Mouse (Mus musculus) intestine, postnatal 0 days (tissue): ENCODE measurements at regions not wholly inside any gene's neighbourhood (a gene's known extent, or its start where the extent isn't known, plus 50 kb on each side); places are given as distances from the start of the nearest gene placed in this dataset.

ENCODE experiments used
- ATAC-seq: fragments of 200-750 bp; cut with Nextera tagmentation; 2 replicates; pipeline ENCODE4 v1.8.0; 2017; ENCODE audit warnings: mild to moderate bottlenecking, moderate TSS enrichment, moderate library complexity
- H3K27ac ChIP-seq: fragments of 300-500 bp; sonication (generic); 2 replicates; pipeline ENCODE4 v1.5.1; 2014; ENCODE audit warnings: mild to moderate bottlenecking, low read depth, low read length, moderate library complexity
- H3K27me3 ChIP-seq: fragments of 300-500 bp; sonication (generic); replicated peaks from 2 replicates; pipeline ENCODE4 v1.6.1; 2014; ENCODE audit warnings: low read length, mixed read lengths; ENCODE audit not compliant: control insufficient read depth, insufficient read depth
- H3K36me3 ChIP-seq: fragments of 300-500 bp; sonication (generic); 2 replicates; pipeline ENCODE4 v1.6.1; 2014; ENCODE audit warnings: mild to moderate bottlenecking, moderate library complexity; ENCODE audit not compliant: control insufficient read depth, insufficient read depth
- H3K4me1 ChIP-seq: fragments of 300-500 bp; sonication (generic); replicated peaks from 2 replicates; pipeline ENCODE4 v1.6.1; 2014; ENCODE audit warnings: antibody characterized with exemption, low read length, mixed read lengths; ENCODE audit not compliant: control insufficient read depth, insufficient read depth
- H3K4me2 ChIP-seq: fragments of 300-500 bp; sonication (generic); replicated peaks from 2 replicates; pipeline ENCODE4 v1.6.1; 2014; ENCODE audit warnings: low read depth, mild to moderate bottlenecking, moderate library complexity
- H3K4me3 ChIP-seq: fragments of 300-500 bp; sonication (generic); 2 replicates; pipeline ENCODE4 v1.5.1; 2014; ENCODE audit warnings: low read depth, low read length
- H3K9ac ChIP-seq: fragments of 300-500 bp; sonication (generic); 2 replicates; pipeline ENCODE4 v1.6.1; 2014; ENCODE audit warnings: mild to moderate bottlenecking, low read depth, low read length
- H3K9me3 ChIP-seq: fragments of 300-500 bp; sonication (generic); 2 replicates; pipeline ENCODE4 v1.6.1; 2016; ENCODE audit warnings: mixed run types; ENCODE audit not compliant: control insufficient read depth
- CTCF ChIP-seq: sonication (generic); IDR thresholded peaks from 2 replicates; pipeline ENCODE4 v1.5.1; 2016; ENCODE audit warnings: low read depth, mild to moderate bottlenecking, control low read depth, antibody characterized with exemption, moderate library complexity
- WGBS: fragments of 180-500 bp; shearing (Covaris S2); extraction: QIAGEN DNeasy Blood & Tissue Kit; methylation state at CpG from one replicate; pipeline ENCODE4 v1.1.7; 2014; 5-methylcytosine and 5-hydroxymethylcytosine counted together

DNA sequence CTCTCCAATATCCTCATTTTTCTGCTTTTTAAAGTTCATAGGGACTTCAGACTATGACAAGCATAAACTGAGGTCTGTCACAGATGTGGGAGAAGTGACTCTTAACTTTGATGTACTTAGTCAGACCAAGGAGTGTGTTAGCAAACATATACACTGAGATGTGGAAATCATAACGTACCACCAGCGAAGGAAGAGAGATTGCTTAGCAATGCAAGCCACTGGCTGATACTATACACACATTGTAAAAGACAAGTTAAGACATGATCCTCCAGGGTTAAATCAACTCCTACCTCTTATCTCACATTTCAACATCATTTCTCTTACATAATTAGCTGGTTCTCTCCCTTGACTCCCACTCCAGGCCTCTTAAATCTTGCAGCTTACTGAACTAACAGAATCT is 227.9 kb upstream of the Rarb start:
- WGBS = 48% methylated on average over 2 of the region's 2 CpGs

DNA sequence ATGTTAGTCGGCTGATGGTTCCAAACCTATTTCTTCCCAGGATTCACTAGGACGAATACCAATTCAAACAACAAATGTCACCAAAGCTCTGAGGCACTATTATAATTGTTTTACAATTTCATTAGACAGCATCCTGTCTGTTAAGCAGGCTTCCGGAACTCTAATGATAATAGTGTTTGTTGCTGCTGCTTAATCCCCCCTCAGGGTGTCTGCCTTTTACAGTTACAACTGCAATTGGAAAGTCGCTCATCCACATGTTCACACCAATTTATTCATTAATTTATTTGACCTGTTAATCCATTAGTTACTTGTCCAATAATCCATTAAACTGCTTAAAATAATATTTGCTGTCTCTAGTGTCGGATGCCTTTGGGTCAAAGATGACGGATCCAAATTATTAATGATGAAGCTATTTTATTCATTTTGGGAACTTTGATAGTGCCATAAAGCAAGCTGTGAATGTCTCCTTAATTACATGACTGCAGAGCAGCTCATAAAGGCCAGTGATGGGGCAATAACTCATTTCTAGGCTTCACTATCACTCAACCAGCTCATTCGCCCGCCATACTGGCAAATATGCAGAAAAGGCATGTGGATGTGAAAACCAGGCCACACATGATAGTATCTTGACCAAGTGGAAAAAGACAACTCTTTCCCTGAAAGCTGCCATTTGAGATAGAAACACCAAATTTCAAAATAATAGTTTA is 226.6 kb upstream of the Rarb start:
- Histone ChIP-seq H3K4me1 (no peaks in the 10 kb centered on the region), H3K27ac (no peak overlapping the region), H3K27me3 (no peaks in the 10 kb centered on the region), H3K4me3 (no peak overlapping the region), H3K36me3 (no peaks in the 10 kb centered on the region), H3K4me2 (no peak overlapping the region), H3K9ac (no peak overlapping the region), H3K9me3 (no peaks in the 10 kb centered on the region)
- WGBS = 82% methylated on average over 8 of the region's 8 CpGs
- ATAC-seq = no peak
- TF ChIP-seq CTCF = no peak

More for the DNA sequence above, 227.9 kb upstream of the Rarb start:
- Histone ChIP-seq H3K4me3 (no peak overlapping the region), H3K4me2 (no peak overlapping the region), H3K9me3 (no peaks in the 10 kb centered on the region), H3K27me3 (no peaks in the 10 kb centered on the region), H3K4me1 (no peaks in the 10 kb centered on the region), H3K9ac (no peak overlapping the region), H3K27ac (no peak overlapping the region), H3K36me3 (no peaks in the 10 kb centered on the region)
- ATAC-seq = no peak
- no peak for TF ChIP-seq CTCF

DNA sequence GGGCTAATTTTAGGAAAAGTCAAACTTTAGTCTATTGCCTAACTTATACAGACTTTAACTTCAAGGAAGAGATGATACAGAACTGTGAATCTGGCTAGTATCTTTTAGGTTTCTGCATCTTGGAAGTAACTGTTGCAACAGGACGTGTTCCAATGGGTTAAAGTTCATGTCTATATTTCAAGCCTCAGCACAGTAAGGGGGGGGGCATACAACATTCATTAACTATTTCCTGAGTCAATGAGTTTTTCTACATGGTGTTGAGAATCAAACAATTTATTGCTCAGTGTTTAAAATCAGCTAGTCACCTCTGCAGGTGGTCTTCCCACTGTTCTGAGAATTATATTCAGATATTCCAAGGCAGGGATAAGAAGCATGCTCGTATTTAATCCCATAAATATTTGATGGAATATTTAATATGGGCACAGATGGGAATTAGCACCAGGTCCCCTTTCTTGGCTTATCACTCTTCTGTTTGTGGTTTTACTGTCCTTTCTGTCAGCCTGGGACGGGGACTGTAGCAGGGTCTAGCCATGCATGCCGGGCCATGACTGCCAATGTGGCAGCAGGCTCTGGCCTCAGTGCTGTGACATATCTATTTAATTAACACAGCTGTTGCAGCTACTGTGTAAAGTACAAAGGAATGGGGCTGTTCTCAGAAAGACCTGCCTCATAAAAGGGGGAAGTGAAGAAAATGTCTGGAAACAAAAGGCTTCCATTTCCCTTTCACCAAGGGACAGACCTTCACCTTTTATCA is 201.8 kb upstream of the Rarb start:
- no peak overlapping the region for H3K4me3 ChIP-seq
- H3K4me2 ChIP-seq = no peak overlapping the region
- H3K9me3 ChIP-seq = no peaks in the 10 kb centered on the region
- H3K9ac ChIP-seq = no peak overlapping the region
- 61% methylated on average over 4 of the region's 4 CpGs for WGBS
- no peak for ATAC-seq
- no peaks in the 10 kb centered on the region for H3K4me1 ChIP-seq
- no peak for TF ChIP-seq CTCF
- no peaks in the 10 kb centered on the region for H3K27me3 ChIP-seq
- no peak overlapping the region for H3K27ac ChIP-seq
- no peaks in the 10 kb centered on the region for H3K36me3 ChIP-seq

DNA sequence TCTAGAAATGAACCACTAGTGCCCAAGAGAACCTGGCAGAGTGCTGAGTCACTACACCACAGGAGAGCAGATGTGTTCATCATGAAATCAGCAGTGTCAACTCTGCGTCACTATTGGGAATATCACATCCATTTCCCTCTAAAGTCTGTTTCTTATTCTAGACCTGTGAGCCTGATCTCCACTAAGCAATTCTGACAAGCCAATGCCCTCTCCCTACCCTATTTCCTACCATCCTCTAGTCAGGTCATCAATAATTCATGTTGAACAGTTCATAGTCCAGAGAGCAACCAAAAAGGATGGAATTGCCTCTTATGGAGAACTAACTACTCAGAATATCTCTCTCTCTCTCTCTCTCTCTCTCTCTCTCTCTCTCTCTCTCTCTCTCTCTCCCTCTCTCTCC is 194.0 kb upstream of the Rarb start:
- H3K9me3 ChIP-seq = no peaks in the 10 kb centered on the region
- TF ChIP-seq CTCF = no peak
- H3K36me3 ChIP-seq = no peaks in the 10 kb centered on the region
- H3K9ac ChIP-seq = no peak overlapping the region
- no peak overlapping the region for H3K27ac ChIP-seq
- WGBS = 94% methylated on average over 1 of the region's 1 CpGs
- H3K4me3 ChIP-seq = no peak overlapping the region
- ATAC-seq = no peak
- H3K4me1 ChIP-seq = no peaks in the 10 kb centered on the region
- no peak overlapping the region for H3K4me2 ChIP-seq
- H3K27me3 ChIP-seq = no peaks in the 10 kb centered on the region

DNA sequence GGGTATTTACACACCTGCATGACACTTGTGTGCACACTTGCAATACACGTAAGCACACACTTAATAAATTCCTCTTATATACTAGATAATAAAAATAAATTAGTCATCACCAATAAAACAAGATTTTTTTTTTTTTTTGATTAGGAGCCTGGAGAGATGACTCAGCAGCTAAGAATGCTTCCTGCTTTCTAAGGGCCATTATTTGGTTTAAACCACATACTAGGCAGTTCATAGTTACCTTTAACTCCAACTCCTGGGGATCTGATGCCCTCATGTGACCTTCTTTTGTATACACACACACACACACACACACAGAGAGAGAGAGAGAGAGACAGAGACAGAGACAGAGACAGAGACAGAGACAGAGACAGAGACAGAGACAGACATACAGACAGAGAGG is 193.2 kb upstream of the Rarb start:
- Histone ChIP-seq H3K36me3 (no peaks in the 10 kb centered on the region), H3K9ac (no peak overlapping the region), H3K4me2 (no peak overlapping the region), H3K4me3 (no peak overlapping the region), H3K4me1 (no peaks in the 10 kb centered on the region), H3K9me3 (no peaks in the 10 kb centered on the region), H3K27me3 (no peaks in the 10 kb centered on the region), H3K27ac (no peak overlapping the region)
- WGBS = 44% methylated on average over 1 of the region's 1 CpGs
- no peak for ATAC-seq
- TF ChIP-seq CTCF = no peak

DNA sequence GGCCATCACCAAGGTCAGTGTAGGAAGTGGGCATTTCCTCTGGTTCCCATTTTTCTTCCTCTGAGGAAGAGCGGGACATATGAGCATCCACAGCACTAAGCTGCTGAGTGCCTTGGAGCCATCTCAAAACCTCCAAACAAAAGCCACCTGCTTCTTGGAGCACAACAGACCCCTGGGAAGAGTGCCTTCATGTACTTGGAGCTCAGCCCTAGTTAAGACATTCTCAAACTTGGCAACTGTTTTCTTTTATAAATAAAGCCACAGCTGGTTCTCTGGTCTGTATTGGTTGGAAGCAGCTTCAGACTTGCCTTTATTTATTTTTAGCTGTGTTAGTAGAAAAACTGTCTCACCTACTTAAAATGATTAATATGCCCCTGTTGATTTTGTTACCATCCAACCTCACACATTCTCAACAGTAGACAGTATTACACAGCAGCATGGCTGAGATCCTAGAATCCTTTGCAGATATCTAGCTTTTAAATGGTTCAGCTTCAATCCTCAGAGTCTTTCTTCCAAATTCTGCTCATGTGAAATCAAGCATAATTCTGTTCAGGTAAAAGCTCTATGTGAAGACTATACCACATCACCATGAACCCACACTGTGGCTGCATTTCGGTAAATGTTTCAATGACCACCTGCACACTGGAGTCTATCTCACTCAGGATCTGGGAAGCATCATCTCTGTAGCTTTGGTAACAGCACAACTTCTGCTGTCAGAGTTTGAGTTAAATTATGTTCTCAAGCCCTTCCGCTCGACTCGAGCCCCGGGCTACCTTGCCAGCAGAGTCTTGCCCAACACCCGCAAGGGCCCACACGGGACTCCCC is 186.4 kb upstream of the Rarb start:
- ATAC-seq = no peak
- Histone ChIP-seq H3K27me3 (no peaks in the 10 kb centered on the region), H3K4me2 (no peak overlapping the region), H3K4me1 (no peaks in the 10 kb centered on the region), H3K27ac (no peak overlapping the region), H3K4me3 (no peak overlapping the region), H3K9me3 (no peaks in the 10 kb centered on the region), H3K36me3 (no peaks in the 10 kb centered on the region), H3K9ac (no peak overlapping the region)
- TF ChIP-seq CTCF = no peak
- 57% methylated on average over 6 of the region's 8 CpGs for WGBS
